Mouse (Mus musculus) T-helper 2 cell (primary cell): ENCODE measurements around the gene Frem2.

Source experiments
- in situ Hi-C: fragments of 300-600 bp; cut with MboI, MseI; formaldehyde crosslinking; loops from one replicate; pipeline ENCODE4 v1.15.1; 2025; ENCODE audit warnings: high pct_unique_total_duplicates

Frem2 gene

DNA sequence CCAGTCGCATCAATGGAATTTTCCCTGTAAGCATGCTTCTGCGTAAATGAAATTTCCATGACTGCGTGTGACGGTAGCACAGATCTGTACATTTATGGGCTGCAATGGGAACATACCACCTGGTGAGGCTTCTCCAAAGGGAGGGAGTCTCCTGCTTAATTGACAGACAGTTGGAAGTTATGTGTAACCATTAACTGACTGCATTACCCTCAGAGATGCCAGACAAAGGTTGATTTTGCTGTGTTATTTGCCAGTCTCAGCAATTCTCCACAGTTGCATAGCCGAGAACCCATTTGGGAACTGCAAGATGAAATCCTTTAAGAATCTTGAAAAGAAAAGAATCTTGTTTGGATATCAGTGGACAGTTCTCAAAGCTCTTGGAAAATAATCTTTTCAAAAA, 185.1 kb downstream of the Frem2 start:
- in situ Hi-C loops, result loop anchor here (25.0 kb wide), 1 partner anchor 1235 kb away; no protein-coding TSS in a partner anchor

DNA sequence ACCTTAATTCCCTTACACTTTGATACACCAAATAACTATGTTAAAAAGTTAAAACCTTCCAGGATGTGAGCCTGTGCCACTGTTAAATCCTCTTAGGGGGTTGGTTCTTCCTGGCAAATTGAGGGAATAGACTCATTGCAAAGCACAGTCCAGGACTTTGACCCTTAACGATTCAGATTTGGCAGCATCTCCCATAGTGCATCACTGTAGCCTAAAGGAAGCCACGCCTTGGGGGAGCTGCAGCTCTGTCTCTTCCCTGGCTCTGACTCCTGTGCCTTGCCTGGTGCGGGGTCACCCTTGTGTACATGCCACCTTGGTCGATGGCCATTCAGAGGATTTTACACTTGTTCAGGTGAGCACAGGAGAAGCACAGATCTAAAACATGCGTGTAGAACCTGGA, 187.5 kb downstream of the Frem2 start:
- in situ Hi-C loops, result loop anchor here (25.0 kb wide), 1 partner anchor 1232 kb away; no protein-coding TSS in a partner anchor

DNA sequence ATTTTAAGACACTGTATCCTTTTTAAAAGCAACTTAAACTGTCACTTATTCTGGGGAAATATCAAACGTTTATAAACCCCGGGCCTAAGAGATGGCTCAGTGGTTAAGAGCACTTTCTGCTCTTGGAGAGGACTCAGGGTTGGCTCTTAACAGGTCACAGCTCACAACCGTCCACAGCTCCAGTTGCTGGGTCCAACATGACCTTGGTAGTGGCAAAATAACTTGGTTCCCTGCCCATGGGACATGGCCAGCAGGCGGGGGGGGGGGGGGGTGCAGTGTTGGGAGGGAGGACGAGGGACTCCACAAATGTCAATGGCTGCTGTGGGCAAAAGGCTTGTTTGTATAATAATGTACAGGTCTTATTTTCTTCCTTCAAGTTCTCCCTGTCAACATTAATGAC, 189.8 kb downstream of the Frem2 start:
- in situ Hi-C loops, result loop anchor here (25.0 kb wide), 1 partner anchor 1230 kb away; no protein-coding TSS in a partner anchor

GRCm38 (mm10) chr3:53466481-53466880, 190.7 kb downstream of the Frem2 start:
- in situ Hi-C loops, result loop anchor here (25.0 kb wide), 1 partner anchor 1229 kb away; no protein-coding TSS in a partner anchor

DNA sequence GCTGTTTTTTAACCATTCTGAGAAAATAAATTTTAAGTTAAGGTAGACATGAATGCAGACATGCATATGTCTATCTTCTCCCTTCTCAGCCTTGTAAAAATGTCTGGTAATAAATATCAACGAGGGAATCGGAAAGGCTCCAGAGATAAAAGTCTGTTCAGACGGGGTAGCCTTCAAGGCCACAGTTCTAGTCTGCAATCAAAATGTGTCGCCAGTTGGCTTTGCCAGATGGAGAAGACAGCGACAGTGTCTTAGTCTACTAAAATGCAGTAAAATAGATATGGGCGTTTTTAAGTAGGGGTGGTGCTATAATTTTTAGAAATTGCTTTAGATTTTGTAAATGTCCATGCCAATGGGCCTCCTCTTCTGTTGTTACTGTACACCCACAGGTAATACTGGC, 191.8 kb downstream of the Frem2 start:
- in situ Hi-C loops, result loop anchor here (25.0 kb wide), 1 partner anchor 1228 kb away; no protein-coding TSS in a partner anchor

GRCm38 (mm10) chr3:53464146-53464698, 192.9 kb downstream of the Frem2 start:
- in situ Hi-C loops, result loop anchor here (25.0 kb wide), 1 partner anchor 1227 kb away; no protein-coding TSS in a partner anchor
